Mouse (Mus musculus) E14TG2a.4 (cell line): ENCODE measurements around the gene Akr1d1.

Experiments used
- CTCF ChIP-seq: conservative IDR thresholded peaks from 2 replicates; pipeline ENCODE4 v1.5.1; 2014; ENCODE audit warnings: low read length
- POU5F1 ChIP-seq: IDR thresholded peaks from 2 replicates; pipeline ENCODE4 v1.6.1; 2014; ENCODE audit warnings: low read length, borderline replicate concordance

GRCm38 (mm10) chr6:37615490-37615889, 85.5 kb downstream of the Akr1d1 start:
- TF ChIP-seq CTCF (no peak), POU5F1 (no peak)
